Mouse (Mus musculus) liver, embryonic 12.5 days (tissue): ENCODE data around the gene Fmc1. TPM values are rescaled to one million over a fixed set of nuclear protein-coding genes. Genes with fewer than 3 reads are reported as not detected.

Experiments
- ATAC-seq: fragments of 200-750 bp; cut with Nextera tagmentation; 2 replicates; pipeline ENCODE4 v1.8.0; 2017; ENCODE audit warnings: moderate number of reproducible peaks, mild to moderate bottlenecking, moderate library complexity
- H3K27ac ChIP-seq: fragments of 300-500 bp; sonication (generic); 2 replicates; pipeline ENCODE4 v1.5.1; 2016; ENCODE audit warnings: mild to moderate bottlenecking
- H3K27me3 ChIP-seq: fragments of 300-500 bp; sonication (generic); replicated peaks from 2 replicates; pipeline ENCODE4 v1.6.1; 2016; ENCODE audit warnings: mild to moderate bottlenecking, moderate library complexity
- H3K36me3 ChIP-seq: fragments of 300-500 bp; sonication (generic); 2 replicates; pipeline ENCODE4 v1.6.1; 2016; ENCODE audit warnings: mild to moderate bottlenecking, moderate library complexity
- H3K4me1 ChIP-seq: fragments of 300-500 bp; sonication (generic); 2 replicates; pipeline ENCODE4 v1.6.1; 2016
- H3K4me2 ChIP-seq: fragments of 300-500 bp; sonication (generic); 2 replicates; pipeline ENCODE4 v1.6.1; 2016; ENCODE audit warnings: mild to moderate bottlenecking, moderate library complexity
- H3K4me3 ChIP-seq: fragments of 300-500 bp; sonication (generic); 2 replicates; pipeline ENCODE4 v1.5.1; 2016; ENCODE audit warnings: mild to moderate bottlenecking, moderate library complexity
- H3K9ac ChIP-seq: fragments of 300-500 bp; sonication (generic); 2 replicates; pipeline ENCODE4 v1.6.1; 2016; ENCODE audit warnings: mild to moderate bottlenecking, moderate library complexity
- H3K9me3 ChIP-seq: fragments of 300-500 bp; sonication (generic); replicated peaks from 2 replicates; pipeline ENCODE4 v1.6.1; 2016; ENCODE audit warnings: mild to moderate bottlenecking, moderate library complexity
- WGBS: fragments of 180-500 bp; shearing (Covaris S2); methylation state at CpG from one replicate; pipeline ENCODE4 v1.1.7; 2016; ENCODE audit not compliant: insufficient replicate concordance; 5-methylcytosine and 5-hydroxymethylcytosine counted together
- microRNA-seq: library from miRNA; unstranded; fragments of <30 nt; microRNA quantifications from one replicate; pipeline ENCODE4, GENCODE M21; 2017
- polyA plus RNA-seq: library from polyadenylated mRNA; unstranded; fragments of >200 nt; fragmentation: Nextera tagmentation; extraction: Ambion mirVana; gene quantifications from 2 replicates; pipeline ENCODE4 v1.2.1, GENCODE M21; 2016

Gene Fmc1
- polyA plus RNA-seq, 1 experiment from 2014 or later, result 103 TPM

DNA sequence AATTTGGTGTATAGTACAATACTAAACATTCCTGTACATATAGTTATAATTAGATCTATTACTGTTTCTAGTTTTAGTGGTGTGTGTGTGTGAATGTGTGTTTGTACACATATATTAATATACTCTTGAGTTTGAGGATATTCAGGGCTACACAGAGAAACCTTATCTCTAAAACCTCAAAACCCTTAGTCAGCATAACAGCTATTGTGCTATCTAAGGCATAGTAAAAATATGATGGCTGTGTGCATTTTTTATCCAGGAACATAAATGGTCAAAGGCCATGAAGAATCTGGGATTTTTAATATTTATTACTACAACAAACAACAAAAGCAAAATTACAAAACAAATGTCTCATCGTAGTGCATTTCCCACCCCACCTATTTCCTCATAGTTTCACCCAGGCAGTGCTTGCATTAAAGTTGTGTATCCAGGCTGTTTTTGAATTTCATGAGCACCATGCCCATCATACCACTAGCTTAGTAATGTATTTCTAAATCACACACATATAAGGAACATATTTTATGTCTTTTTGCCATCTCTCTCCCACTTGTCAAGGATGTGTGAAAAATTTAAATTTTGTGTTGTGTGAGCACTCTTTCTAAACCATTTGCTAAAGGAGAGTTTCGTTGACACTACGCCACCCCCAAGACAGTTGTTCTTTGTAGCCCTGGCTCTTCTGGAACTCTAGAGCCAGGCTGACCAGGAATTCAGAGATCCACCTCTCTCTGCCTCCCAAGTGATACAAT lies 47.0 kb downstream of the Fmc1 start:
- Histone ChIP-seq H3K36me3 (peaks cover 80% of the 10 kb centered on the region), H3K9me3 (no peaks in the 10 kb centered on the region), H3K4me3 (no peak overlapping the region), H3K4me2 (no peak overlapping the region), H3K9ac (no peak overlapping the region), H3K27ac (no peak overlapping the region), H3K4me1 (peaks cover 19% of the 10 kb centered on the region), H3K27me3 (no peaks in the 10 kb centered on the region)
- ATAC-seq, result no peak
- 92% methylated on average over 3 of the region's 3 CpGs for WGBS

DNA sequence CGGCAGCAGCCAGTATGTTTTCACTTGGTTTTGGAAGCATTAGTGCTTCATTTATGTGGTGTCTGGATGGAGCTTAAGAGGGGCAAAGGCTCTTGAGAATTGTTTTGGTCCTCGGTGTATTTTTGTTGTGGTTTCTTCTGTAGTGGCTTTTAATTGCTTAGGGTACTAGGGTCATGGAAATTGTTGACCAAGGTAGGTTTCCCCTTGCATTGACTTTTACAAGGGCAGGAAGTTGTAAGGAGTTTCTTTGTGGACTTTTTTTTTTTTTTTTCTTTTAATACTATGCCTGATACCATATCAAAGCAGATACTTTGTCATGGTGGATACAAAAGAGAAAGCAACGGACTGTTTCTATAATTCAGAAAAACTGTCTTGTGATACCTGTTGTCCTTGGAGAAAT lies 48.4 kb downstream of the Fmc1 start:
- Histone ChIP-seq H3K4me2 (no peak overlapping the region), H3K9me3 (no peaks in the 10 kb centered on the region), H3K9ac (no peak overlapping the region), H3K4me1 (peaks cover 19% of the 10 kb centered on the region), H3K27me3 (no peaks in the 10 kb centered on the region), H3K36me3 (peaks cover 81% of the 10 kb centered on the region), H3K27ac (no peak overlapping the region), H3K4me3 (no peak overlapping the region)
- 90% methylated on average over 3 of the region's 3 CpGs for WGBS
- no peak for ATAC-seq

Small RNAs within 50 kb of the gene (microRNA-seq; reads per million reads assigned to microRNA genes)
- 7.7 reads per million, percentile 17 among the genes with 10 or more reads in this experiment for gene Mir7670

Other genes starting within 250 kb of the Fmc1 start
- 3.9 and 4.0 TPM in 2 replicates for gene Zc3hav1l, start 234.2 kb upstream of the Fmc1 start, polyA plus RNA-seq
- gene Zc3hav1, start 178.9 kb upstream of the Fmc1 start, polyA plus RNA-seq, result 29.6 and 30.6 TPM in 2 replicates
- 1.5 and 1.6 TPM in 2 replicates for gene Ttc26, start 152.0 kb upstream of the Fmc1 start, polyA plus RNA-seq
- 9.2 and 10.1 TPM in 2 replicates for gene Ubn2, start 99.6 kb upstream of the Fmc1 start, polyA plus RNA-seq
- gene Luc7l2, start 17.8 kb downstream of the Fmc1 start, polyA plus RNA-seq, result 27.4 and 27.5 TPM in 2 replicates
- gene Klrg2, start 103.7 kb downstream of the Fmc1 start, polyA plus RNA-seq, result 0.06 and 0.10 TPM in 2 replicates
- gene Clec2l, start 129.6 kb downstream of the Fmc1 start, polyA plus RNA-seq, result 0.11 and 0.12 TPM in 2 replicates